Mouse (Mus musculus) neural tube, embryonic 14.5 days (tissue): ENCODE data around the gene Mthfsd. TPM values are rescaled to one million over a fixed set of nuclear protein-coding genes. Genes with fewer than 3 reads are reported as not detected.

ENCODE experiments used
- ATAC-seq: fragments of 200-750 bp; cut with Nextera tagmentation; 2 replicates; pipeline ENCODE4 v1.8.0; 2017; ENCODE audit warnings: low read depth, mild to moderate bottlenecking, moderate TSS enrichment, moderate library complexity
- H3K27ac ChIP-seq: fragments of 300-500 bp; sonication (generic); 2 replicates; pipeline ENCODE4 v1.5.1; 2014; ENCODE audit warnings: low read depth, mild to moderate bottlenecking, control low read depth, low read length, moderate library complexity, mixed read lengths
- H3K27me3 ChIP-seq: fragments of 300-500 bp; sonication (generic); 2 replicates; pipeline ENCODE4 v1.6.1; 2014; ENCODE audit warnings: low read length; ENCODE audit not compliant: control insufficient read depth, insufficient read depth
- H3K36me3 ChIP-seq: fragments of 300-500 bp; sonication (generic); 2 replicates; pipeline ENCODE4 v1.6.1; 2014; ENCODE audit warnings: low read length, mixed read lengths; ENCODE audit not compliant: control insufficient read depth, insufficient read depth
- H3K4me1 ChIP-seq: fragments of 300-500 bp; sonication (generic); 2 replicates; pipeline ENCODE4 v1.6.1; 2014; ENCODE audit warnings: low read length; ENCODE audit not compliant: control insufficient read depth, insufficient read depth
- H3K4me2 ChIP-seq: fragments of 300-500 bp; sonication (generic); 2 replicates; pipeline ENCODE4 v1.6.1; 2014; ENCODE audit warnings: mild to moderate bottlenecking, low read depth, low read length, control low read depth
- H3K4me3 ChIP-seq: fragments of 300-500 bp; sonication (generic); 2 replicates; pipeline ENCODE4 v1.5.1; 2014; ENCODE audit warnings: low read depth, low read length, control low read depth, mixed read lengths
- H3K9ac ChIP-seq: fragments of 300-500 bp; sonication (generic); replicated peaks from 2 replicates; pipeline ENCODE4 v1.6.1; 2014; ENCODE audit warnings: low read depth, mild to moderate bottlenecking, control low read depth, low read length, mixed read lengths
- H3K9me3 ChIP-seq: fragments of 300-500 bp; sonication (generic); 2 replicates; pipeline ENCODE4 v1.6.1; 2016; ENCODE audit warnings: low read length; ENCODE audit not compliant: control insufficient read depth
- WGBS: fragments of 180-500 bp; shearing (Covaris S2); extraction: QIAGEN DNeasy Blood & Tissue Kit; methylation state at CpG from one replicate; pipeline ENCODE4 v1.1.7; 2014; 5-methylcytosine and 5-hydroxymethylcytosine counted together
- polyA plus RNA-seq: library from polyadenylated mRNA; unstranded; fragments of >200 nt; fragmentation: Nextera tagmentation; extraction: Ambion mirVana; gene quantifications from 2 replicates; pipeline ENCODE4 v1.2.1, GENCODE M21; 2014

Gene Mthfsd
- polyA plus RNA-seq, 1 experiment from 2014 or later, result 43.3 TPM

DNA sequence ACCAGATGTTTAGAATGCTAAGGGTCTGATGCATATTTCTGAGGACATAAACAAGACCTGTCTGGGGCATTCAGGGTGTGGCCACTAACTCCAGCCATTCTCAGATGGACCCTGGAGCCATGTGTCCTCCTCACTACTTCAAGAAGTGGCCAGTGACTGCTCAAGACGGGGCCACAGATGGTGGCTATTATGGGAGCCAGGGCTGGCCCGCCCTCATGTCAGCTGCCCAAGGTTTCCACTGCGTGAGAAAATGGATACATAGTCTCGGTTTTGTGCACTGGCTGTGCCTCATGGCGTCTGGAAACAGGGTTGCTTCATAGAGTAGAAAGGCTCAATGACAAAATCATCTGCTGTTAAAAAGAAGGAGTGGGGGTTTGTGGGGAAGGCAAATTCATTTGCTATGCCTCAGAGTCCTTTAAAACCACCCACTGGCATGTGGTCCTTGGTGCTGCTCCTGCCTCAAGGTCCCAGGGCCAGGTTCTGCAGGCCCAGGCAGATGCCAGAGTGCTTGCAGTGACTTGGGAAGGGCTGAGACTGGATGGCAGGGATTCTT, 24.8 kb upstream of the Mthfsd start:
- no peak overlapping the region for H3K27ac ChIP-seq
- ATAC-seq, result no peak
- no peak overlapping the region for H3K9ac ChIP-seq
- peaks cover 17% of the 10 kb centered on the region for H3K27me3 ChIP-seq
- H3K36me3 ChIP-seq, result no peaks in the 10 kb centered on the region
- no peak overlapping the region for H3K4me2 ChIP-seq
- WGBS, result 63% methylated on average over 5 of the region's 5 CpGs
- H3K9me3 ChIP-seq, result no peaks in the 10 kb centered on the region
- no peak overlapping the region for H3K4me3 ChIP-seq
- no peaks in the 10 kb centered on the region; the same call in 1 of the 2 replicates for H3K4me1 ChIP-seq

DNA sequence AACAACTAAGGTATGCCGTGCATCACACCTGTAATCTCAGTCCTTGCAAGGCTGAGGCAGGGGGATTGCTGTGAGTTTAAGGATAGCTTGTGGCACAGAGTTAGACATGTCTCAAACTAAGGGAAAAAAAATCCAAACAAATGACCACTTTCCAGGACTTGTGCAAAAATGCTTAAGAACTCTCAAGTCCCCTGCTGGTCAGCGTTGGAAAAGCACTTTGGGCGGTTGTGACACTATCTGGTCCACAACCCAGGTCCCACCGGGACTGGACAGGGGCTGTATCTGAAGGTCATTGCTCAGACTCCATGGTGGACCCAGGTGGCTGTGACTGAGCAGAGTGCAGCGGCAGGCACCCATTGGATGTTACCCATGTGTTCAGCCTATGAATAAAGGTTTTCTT, 22.3 kb upstream of the Mthfsd start:
- H3K4me3 ChIP-seq, result no peak overlapping the region
- H3K27ac ChIP-seq, result no peak overlapping the region
- no peaks in the 10 kb centered on the region for H3K9me3 ChIP-seq
- peaks cover 30% of the 10 kb centered on the region for H3K27me3 ChIP-seq
- no peak for ATAC-seq
- no peaks in the 10 kb centered on the region for H3K36me3 ChIP-seq
- 37% methylated on average over 5 of the region's 5 CpGs for WGBS
- H3K9ac ChIP-seq, result no peak overlapping the region
- no peaks in the 10 kb centered on the region; the same call in 1 of the 2 replicates for H3K4me1 ChIP-seq
- H3K4me2 ChIP-seq, result no peak overlapping the region

DNA sequence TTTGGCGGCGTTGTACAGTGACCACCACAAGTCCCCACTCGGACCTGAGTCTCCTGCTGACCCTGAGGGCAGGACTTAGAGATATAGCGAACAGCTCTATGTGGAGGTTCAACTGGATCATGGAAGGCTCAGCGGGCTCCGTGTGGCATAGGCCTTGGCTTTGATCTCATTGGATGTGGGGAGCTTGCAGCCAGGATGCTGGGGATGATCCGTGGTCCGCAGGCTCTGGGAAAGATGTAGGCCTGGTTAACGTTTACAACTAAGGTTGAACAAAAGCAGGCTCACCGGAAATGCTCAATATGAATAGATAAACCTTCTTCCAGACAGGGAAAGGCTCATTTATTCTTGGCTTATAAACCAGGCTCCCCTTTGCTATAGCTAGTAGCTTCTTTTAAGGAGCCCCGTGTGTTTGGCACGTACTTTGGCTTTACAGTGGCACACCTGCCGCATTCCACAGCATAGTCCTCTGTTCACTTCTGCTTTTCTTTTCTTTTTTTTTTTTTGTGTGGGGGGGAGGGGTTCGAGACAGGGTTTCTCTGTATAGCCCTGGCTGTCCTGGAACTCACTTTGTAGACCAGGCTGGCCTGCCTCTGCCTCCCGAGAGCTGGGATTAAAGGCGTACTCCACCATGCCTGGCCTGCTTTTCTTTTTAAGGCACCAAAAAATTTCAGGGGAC, 21.2 kb upstream of the Mthfsd start:
- H3K27me3 ChIP-seq, result peaks cover 38% of the 10 kb centered on the region

DNA sequence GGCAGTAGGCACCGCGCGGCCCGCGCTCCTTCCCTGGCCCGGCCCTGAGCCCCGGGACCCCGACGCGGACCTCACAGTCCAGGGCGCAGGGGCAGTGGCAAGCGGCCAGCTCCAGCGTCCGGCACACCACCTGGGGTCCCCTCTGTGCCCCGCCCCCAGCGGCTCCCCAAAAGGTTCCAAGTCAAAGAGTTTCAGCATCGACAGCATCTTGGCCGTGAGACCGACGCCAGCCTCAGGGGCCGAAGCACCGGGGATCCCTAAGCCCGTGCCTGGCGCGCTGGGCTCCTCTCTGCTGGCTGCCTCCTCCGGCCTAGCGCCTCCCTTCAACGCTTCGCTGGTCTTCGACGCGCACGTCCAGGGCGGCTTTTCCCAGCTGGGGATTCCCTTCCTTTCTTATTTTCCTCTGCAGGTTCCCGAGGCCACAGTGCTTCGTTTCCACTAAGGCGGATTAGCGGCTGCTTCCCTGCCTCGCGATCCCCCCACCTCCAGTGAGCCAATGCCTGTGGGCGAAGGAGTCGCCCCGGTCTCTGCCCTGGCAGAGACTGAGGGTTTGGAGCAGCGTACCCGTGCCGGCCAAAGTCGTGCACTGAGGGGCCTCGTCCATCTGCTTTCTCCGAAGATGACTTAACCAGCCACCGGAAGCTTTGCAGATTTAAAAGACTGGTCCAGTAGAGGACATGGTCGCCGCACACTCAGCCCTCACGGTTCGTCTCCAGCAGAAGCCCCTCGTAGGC, 20.5 kb upstream of the Mthfsd start:
- WGBS, result 2% methylated on average over 41 of the region's 55 CpGs
- H3K27me3 ChIP-seq, result peaks cover 43% of the 10 kb centered on the region
- no peaks in the 10 kb centered on the region for H3K9me3 ChIP-seq
- H3K9ac ChIP-seq, result no peak overlapping the region
- H3K36me3 ChIP-seq, result no peaks in the 10 kb centered on the region
- no peak overlapping the region for H3K27ac ChIP-seq
- peak overlapping the region; percentile 7; the same call in 1 of the 2 replicates for H3K4me3 ChIP-seq
- H3K4me1 ChIP-seq, result no peaks in the 10 kb centered on the region; the same call in 1 of the 2 replicates
- no peak for ATAC-seq
- peak overlapping the region; percentile 14 for H3K4me2 ChIP-seq

More for the DNA sequence above, 21.2 kb upstream of the Mthfsd start:
- H3K4me3 ChIP-seq, result no peak overlapping the region
- H3K4me1 ChIP-seq, result no peaks in the 10 kb centered on the region; the same call in 1 of the 2 replicates
- WGBS, result 12% methylated on average over 16 of the region's 16 CpGs
- H3K4me2 ChIP-seq, result no peak overlapping the region
- H3K27ac ChIP-seq, result no peak overlapping the region
- no peaks in the 10 kb centered on the region for H3K9me3 ChIP-seq
- H3K36me3 ChIP-seq, result no peaks in the 10 kb centered on the region
- no peak overlapping the region for H3K9ac ChIP-seq
- ATAC-seq, result no peak

DNA sequence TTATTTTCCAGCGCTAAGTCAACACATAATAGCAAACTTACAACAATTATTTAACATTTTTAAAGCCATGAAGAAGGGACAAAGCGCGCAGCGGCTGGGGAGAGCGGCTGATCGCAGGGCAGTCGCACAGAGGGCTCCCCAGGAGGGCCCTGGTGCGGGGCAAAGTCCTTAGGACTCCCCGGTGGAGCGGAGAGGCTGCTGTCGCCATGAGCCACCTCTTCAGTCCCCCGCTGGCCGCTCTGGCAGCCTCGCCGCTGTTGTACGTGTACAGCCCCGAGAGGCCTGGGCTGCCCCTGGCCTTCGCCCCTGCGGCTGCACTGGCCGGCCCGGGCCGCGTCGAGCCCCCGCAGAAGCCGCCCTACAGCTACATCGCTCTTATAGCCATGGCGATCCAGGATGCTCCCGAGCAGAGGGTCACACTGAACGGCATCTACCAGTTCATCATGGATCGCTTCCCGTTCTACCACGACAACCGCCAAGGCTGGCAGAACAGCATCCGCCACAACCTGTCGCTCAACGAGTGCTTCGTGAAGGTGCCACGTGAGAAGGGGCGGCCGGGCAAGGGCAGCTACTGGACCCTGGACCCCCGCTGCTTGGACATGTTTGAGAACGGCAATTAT, 19.7 kb upstream of the Mthfsd start, which contains the start of gene Foxl1:
Foxl1 (plus strand) TSS at position 185 of the 620 bp plus-strand sequence.
- peak within 1 kb of the TSS; percentile 7; the same call in 1 of the 2 replicates for H3K4me3 ChIP-seq
- H3K9me3 ChIP-seq, result no peaks in the 10 kb centered on the region
- no peaks in the 10 kb centered on the region for H3K36me3 ChIP-seq
- ATAC-seq, result no peak
- H3K4me2 ChIP-seq, result peak within 1 kb of the TSS; percentile 14
- peaks cover 52% of the 10 kb centered on the region for H3K27me3 ChIP-seq
- H3K27ac ChIP-seq, result no peak within 1 kb of the TSS
- H3K4me1 ChIP-seq, result no peaks in the 10 kb centered on the region; the same call in 1 of the 2 replicates
- no peak within 1 kb of the TSS for H3K9ac ChIP-seq
- under 1% methylated on average over 42 of the region's 43 CpGs for WGBS

DNA sequence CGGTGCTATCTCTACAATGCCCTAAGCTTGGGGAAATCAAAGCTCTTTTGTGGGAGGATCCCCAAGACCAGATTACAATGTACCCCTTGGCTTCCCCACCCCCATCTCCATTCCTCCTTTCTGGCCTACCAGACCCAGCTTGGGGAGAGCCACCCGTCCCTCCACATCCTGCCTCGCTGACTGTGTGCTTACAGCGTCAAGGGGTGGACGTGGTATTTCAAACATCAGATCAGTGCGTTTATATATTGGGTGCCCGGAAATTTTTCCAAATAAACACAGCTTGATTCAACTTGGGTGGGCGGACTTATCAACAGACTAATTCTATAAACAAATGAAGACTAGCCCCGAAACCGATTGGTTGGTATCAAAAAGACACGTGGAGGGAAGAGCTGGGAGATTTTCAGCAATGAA, 19.1 kb upstream of the Mthfsd start:
- no peak for ATAC-seq
- Histone ChIP-seq H3K36me3 (no peaks in the 10 kb centered on the region), H3K9me3 (no peaks in the 10 kb centered on the region), H3K4me2 (no peak overlapping the region), H3K27me3 (peaks cover 57% of the 10 kb centered on the region), H3K27ac (no peak overlapping the region), H3K9ac (no peak overlapping the region), H3K4me1 (no peaks in the 10 kb centered on the region; the same call in 1 of the 2 replicates), H3K4me3 (no peak overlapping the region)
- WGBS, result 1% methylated on average over 11 of the region's 11 CpGs

DNA sequence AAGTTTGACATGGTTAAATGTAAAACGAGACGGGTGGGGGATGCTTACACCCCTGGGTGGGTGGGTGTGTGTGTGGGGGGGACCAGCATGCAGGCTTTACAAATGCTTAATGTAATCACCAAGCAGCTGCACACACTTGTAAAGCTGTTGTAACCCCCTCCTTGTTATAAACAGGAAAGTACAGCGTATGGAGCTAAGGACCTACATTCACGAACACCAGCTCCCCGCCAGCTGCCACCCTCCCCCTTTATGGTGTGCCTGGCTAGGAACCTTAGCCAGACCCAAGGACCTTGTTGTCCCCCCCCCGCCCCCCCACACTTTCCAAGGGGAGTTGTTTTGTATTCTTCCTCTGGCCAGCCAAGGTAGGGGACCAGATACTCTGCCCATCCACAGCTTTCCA, 18.5 kb upstream of the Mthfsd start:
- ATAC-seq, result no peak
- Histone ChIP-seq H3K36me3 (no peaks in the 10 kb centered on the region), H3K4me1 (no peaks in the 10 kb centered on the region; the same call in 1 of the 2 replicates), H3K4me3 (no peak overlapping the region), H3K9me3 (no peaks in the 10 kb centered on the region), H3K9ac (no peak overlapping the region), H3K27me3 (peaks cover 63% of the 10 kb centered on the region), H3K4me2 (no peak overlapping the region), H3K27ac (no peak overlapping the region)
- WGBS, result 3% methylated on average over 6 of the region's 6 CpGs

DNA sequence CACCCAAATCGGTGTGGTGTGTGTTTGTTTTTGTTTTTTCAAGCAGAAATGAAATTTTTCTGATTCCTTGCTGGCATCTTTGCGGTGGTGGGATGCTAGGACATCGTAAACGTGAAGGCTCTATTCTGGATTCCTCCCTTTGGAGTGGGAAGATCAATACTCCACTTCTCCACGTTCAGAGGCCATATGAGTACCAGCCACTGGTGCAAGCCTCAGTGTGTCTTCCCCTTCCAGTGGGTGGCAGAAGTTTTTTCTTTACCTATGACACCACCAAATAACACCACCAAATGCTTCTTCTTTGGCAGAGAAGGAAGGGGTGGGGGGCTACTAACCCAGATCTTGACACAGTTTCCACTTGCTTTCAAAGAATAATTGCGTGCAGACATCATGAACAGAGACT, 18.0 kb upstream of the Mthfsd start:
- H3K36me3 ChIP-seq, result no peaks in the 10 kb centered on the region
- H3K9me3 ChIP-seq, result no peaks in the 10 kb centered on the region
- no peak overlapping the region for H3K4me3 ChIP-seq
- H3K4me2 ChIP-seq, result no peak overlapping the region
- H3K4me1 ChIP-seq, result no peaks in the 10 kb centered on the region; the same call in 1 of the 2 replicates
- 3% methylated on average over 6 of the region's 6 CpGs for WGBS
- no peak overlapping the region for H3K27ac ChIP-seq
- peaks cover 64% of the 10 kb centered on the region for H3K27me3 ChIP-seq
- no peak for ATAC-seq
- no peak overlapping the region for H3K9ac ChIP-seq
